Mouse (Mus musculus) heart, adult 2 months (tissue): ENCODE data around the gene Gpr135.

Source experiments
- CTCF ChIP-seq: fragments of 200-600 bp; IDR thresholded peaks from 2 replicates; pipeline ENCODE4 v1.8.1; 2022; ENCODE audit warnings: antibody characterized with exemption, mild to moderate bottlenecking, moderate library complexity
- EP300 ChIP-seq: fragments of 200-500 bp; IDR thresholded peaks from 2 replicates; pipeline ENCODE4 v1.6.1; 2011; ENCODE audit warnings: low read depth, low read length, control low read depth; ENCODE audit not compliant: insufficient read depth
- POLR2A ChIP-seq: fragments of 200-500 bp; IDR thresholded peaks from 2 replicates; pipeline ENCODE4 v1.6.1; 2011; ENCODE audit warnings: mild to moderate bottlenecking, low read depth, low read length, control low read depth; ENCODE audit not compliant: insufficient read depth

DNA sequence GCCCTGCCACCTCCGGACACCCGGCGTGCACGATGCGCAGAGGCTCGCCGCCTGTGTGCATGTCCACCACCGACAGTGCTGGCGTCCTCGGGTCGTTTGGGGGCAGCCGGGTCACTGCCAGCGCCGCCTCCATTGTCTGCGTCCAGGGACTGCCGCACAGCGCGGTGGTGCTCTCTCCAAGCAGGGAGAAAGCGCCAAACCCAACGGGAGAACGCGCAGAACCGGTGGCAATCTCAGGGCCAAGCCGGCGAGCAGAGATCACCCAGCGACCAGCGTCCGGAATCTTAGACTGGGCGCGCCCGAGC, 14.1 kb upstream of the Gpr135 start:
- TF ChIP-seq CTCF (no peak), POLR2A (peak; percentile 56; the same call in 1 of the 2 replicates), EP300 (0 out of 2 replicates have a peak, but pooled peaks have one; percentile 19)
